Mouse (Mus musculus) small intestine, adult 2 months (tissue): ENCODE measurements around the gene Rara.

ENCODE experiments used
- CTCF ChIP-seq: fragments of 200-500 bp; IDR thresholded peaks from 2 replicates; pipeline ENCODE4 v1.5.1; 2012; ENCODE audit warnings: low read depth, mild to moderate bottlenecking, control low read depth, inconsistent platforms, low read length, moderate library complexity, mixed read lengths; ENCODE audit not compliant: insufficient replicate concordance, insufficient read length; ENCODE audit errors: extremely low read depth
- POLR2A ChIP-seq: fragments of 200-500 bp; IDR thresholded peaks from 2 replicates; pipeline ENCODE4 v1.6.1; 2012; ENCODE audit warnings: low read depth, mild to moderate bottlenecking, control low read depth, inconsistent platforms, low read length, moderate library complexity

DNA sequence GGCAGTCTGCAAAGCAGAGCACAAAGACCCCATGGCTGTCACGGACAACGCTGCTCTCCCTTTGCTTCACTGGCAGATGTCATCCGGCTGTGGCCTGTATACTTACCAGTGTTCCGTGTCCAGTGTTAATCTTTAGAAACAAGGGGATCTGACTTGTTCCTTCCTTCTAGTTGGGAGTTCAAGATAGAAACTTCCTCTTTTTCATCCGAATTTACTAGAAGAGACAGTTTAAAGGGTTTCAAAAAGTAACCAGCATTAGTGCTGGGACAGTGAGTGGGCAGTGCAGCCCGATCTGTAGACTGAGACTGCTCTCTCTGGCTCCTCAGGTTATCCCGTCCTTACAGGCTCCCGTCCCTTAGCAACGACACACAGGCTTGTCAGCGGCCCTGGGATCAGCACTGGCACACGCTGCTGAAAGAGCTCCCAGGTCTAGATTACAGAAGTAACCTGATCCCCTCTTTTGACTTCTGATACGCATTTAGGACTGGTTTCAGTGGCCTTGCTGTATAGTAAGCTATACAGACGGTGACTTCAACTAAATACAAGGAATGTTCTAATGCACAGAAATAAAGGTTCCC, 10.1 kb upstream of the Rara start:
- TF ChIP-seq CTCF (no peak), POLR2A (no peak)
